Mouse (Mus musculus) cortical plate, adult 2 months (tissue): ENCODE results near the gene Gstm6. TPM values are rescaled to one million over a fixed set of nuclear protein-coding genes. Genes with fewer than 3 reads are reported as not detected.

Experiments used
- H3K27ac ChIP-seq: fragments of 200-500 bp; 2 replicates; pipeline ENCODE4 v1.5.1; 2012; ENCODE audit warnings: low read length, control low read depth, inconsistent platforms; ENCODE audit not compliant: insufficient read depth
- H3K4me1 ChIP-seq: fragments of 200-500 bp; 2 replicates; pipeline ENCODE4 v1.6.1; 2011; ENCODE audit warnings: low read length; ENCODE audit not compliant: control insufficient read depth, insufficient read depth
- H3K4me3 ChIP-seq: fragments of 200-500 bp; 2 replicates; pipeline ENCODE4 v1.5.1; 2011; ENCODE audit warnings: mild to moderate bottlenecking, low read length, control low read depth; ENCODE audit not compliant: insufficient read depth
- CTCF ChIP-seq: fragments of 200-500 bp; IDR thresholded peaks from 2 replicates; pipeline ENCODE4 v1.5.1; 2011; ENCODE audit warnings: mild to moderate bottlenecking, control low read depth, low read length; ENCODE audit not compliant: insufficient read depth; ENCODE audit errors: extremely low read depth
- POLR2A ChIP-seq: fragments of 200-500 bp; IDR thresholded peaks from 2 replicates; pipeline ENCODE4 v1.6.1; 2011; ENCODE audit warnings: mild to moderate bottlenecking, low read length, control low read depth; ENCODE audit not compliant: insufficient read depth; ENCODE audit errors: extremely low read depth
- polyA plus RNA-seq: library from polyadenylated mRNA; depleted of rRNA; stranded (reverse); fragments of >200 nt; gene quantifications from 2 replicates; pipeline ENCODE4 v1.2.3, GENCODE M21; 2012

The Gstm6 gene
- polyA plus RNA-seq, 1 experiment: 5.4 TPM

DNA sequence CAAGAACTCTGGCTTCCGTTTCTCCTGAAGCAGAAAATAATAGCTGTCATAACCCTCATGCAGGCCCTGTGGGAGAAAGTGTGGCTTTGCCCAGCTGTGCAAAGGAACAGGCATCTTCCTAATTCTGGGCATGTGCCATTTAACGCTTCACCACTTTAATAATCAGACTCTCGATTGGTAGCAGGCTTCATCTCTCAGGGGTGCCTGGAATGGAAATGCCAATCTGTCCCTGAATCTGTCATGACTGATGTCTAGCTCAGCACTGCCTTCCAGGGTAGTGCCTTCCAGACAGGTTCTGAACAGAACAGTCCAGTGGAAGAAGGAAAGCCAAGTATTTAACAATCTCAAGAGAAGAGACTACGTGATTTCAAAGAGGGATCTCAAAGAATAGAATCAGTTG, 2.3 kb downstream of the Gstm6 start:
- no peak overlapping the region for H3K27ac ChIP-seq
- H3K4me3 ChIP-seq: no peak overlapping the region
- peaks cover 7% of the 10 kb centered on the region for H3K4me1 ChIP-seq
- TF ChIP-seq POLR2A (no peak), CTCF (no peak)

DNA sequence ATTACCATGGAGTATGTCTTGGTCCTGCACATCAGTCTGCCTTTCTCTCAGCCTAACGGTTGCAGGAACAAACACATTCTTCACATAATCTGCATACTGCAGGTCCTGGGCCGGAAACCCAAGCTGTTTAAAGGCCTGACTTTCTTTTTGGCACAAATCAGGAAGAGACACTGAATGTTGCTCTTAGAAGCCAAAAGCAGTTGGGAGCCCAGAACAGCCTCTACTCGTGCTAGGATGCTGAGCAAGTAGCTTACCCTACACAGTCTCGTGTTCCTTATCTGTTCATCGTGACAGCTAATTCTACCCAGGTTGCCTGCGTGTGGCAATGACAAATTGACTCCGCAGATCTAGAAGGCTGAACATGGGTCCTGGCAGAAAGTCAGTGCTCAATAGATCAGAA, 3.0 kb downstream of the Gstm6 start:
- TF ChIP-seq POLR2A: no peak
- TF ChIP-seq CTCF: no peak
- H3K4me3 ChIP-seq: no peak overlapping the region
- H3K27ac ChIP-seq: peak overlapping the region; percentile 15; the same call in 1 of the 2 replicates
- H3K4me1 ChIP-seq: peaks cover 7% of the 10 kb centered on the region

DNA sequence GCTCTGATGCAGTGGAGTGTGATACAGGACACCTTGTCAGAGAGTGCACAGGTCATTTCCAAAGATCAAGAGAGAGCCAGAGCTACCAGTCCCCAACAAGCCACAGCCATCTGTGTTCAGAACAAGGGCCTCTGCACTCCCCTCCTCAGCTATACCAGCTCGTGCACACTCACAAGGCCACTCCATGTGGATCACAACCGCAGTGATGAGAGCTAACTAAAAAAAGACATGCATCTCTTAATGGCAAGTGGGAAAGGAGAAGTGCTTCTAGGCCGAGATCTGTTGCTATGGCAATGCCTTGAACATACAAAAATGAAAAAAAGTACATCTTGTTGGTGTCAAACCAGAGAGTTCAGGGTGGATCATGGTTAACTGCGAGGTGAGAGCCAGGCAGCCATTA, 3.7 kb downstream of the Gstm6 start:
- no peak overlapping the region for H3K4me3 ChIP-seq
- peak overlapping the region; percentile 21; the same call in 1 of the 2 replicates for H3K27ac ChIP-seq
- peaks cover 7% of the 10 kb centered on the region for H3K4me1 ChIP-seq
- TF ChIP-seq POLR2A: no peak
- no peak for TF ChIP-seq CTCF

DNA sequence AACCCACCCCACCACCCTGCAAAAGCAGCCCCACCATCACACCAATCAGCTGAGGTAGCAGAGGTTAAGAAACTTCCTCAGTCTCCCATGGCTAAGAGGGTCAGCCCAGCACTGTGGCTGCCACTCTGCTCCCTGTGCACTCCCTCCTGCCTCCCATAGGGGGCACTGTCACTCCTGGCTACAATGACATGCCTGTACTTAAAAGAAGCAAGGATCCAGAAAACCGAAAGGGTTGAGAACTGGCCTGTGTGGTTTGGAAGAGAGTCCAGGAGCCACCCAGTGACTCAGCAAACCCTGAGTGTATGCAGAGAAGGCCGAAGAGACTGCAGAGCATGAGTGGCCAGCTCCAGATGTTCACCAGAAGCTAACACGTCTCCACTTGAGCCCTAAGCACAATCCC, 4.1 kb downstream of the Gstm6 start:
- H3K27ac ChIP-seq: 0 out of 2 replicates have a peak overlapping the region, but pooled peaks have one; percentile 21
- no peak overlapping the region for H3K4me3 ChIP-seq
- TF ChIP-seq CTCF (peak; percentile 79), POLR2A (no peak)
- peaks cover 7% of the 10 kb centered on the region for H3K4me1 ChIP-seq

DNA sequence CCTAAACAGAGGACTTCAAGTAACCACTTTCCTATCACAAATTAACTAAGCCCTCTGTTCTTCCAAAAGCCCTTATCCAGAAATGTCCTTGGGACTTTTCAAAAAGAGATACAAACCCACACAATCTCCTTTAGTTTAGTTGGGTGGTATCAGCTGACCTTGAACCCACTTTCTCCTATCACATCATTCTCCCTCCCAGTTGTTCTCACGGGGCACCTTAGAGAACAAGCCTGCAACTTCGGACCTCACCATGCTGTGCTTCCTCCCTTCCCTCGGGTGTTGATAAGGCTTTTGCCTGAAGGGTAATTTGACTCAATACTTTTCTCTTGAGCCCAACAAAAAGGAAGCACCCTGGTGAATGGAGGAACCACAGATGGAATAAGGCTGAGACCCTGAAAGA, 7.7 kb downstream of the Gstm6 start:
- Histone ChIP-seq H3K4me3 (no peak overlapping the region), H3K27ac (no peak overlapping the region), H3K4me1 (peaks cover 9% of the 10 kb centered on the region)
- TF ChIP-seq CTCF (no peak), POLR2A (no peak)

DNA sequence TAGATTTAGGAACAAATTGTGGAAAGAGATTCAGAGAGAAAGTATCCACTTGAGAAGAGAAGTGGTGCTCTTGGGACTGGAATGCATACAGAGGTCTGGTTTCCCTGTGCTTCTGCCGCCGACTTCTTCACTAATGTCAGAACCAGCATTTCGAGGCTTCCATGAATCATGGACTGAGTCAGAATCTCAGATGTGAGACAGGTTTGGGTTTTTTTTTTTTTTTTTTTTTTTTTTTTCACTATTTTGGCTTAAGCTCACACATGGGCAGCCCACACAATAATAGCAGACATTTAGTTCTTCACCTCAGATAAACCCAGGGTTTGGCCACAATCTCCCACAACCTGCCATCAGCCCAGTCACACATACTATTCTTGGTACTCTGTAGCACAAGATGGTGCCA, 8.3 kb downstream of the Gstm6 start:
- Histone ChIP-seq H3K4me3 (no peak overlapping the region), H3K27ac (no peak overlapping the region), H3K4me1 (peaks cover 7% of the 10 kb centered on the region)
- no peak for TF ChIP-seq POLR2A
- no peak for TF ChIP-seq CTCF

DNA sequence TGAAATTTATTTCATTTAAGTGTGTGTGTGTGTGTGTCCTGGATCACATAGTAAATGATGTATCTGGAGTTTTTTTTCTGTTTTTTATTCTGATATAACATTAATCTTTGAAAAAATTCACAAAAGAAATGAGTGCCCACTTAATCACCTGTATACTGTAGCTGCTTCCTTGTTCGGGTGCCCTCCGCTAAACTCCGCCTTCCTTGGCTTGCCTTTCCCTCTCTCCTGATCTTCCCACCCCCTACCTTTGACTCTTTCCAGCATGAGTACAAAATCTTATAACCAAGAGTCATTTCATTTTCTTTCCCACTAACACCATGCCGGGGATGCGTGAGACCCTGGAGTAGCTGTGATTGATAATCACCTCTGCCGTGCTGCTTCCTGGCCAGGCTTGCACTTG, 11.4 kb downstream of the Gstm6 start:
- no peak for TF ChIP-seq CTCF
- no peak for TF ChIP-seq POLR2A
- H3K4me3 ChIP-seq: no peak overlapping the region
- H3K4me1 ChIP-seq: peaks cover 2% of the 10 kb centered on the region; the same call in 1 of the 2 replicates
- no peak overlapping the region for H3K27ac ChIP-seq

DNA sequence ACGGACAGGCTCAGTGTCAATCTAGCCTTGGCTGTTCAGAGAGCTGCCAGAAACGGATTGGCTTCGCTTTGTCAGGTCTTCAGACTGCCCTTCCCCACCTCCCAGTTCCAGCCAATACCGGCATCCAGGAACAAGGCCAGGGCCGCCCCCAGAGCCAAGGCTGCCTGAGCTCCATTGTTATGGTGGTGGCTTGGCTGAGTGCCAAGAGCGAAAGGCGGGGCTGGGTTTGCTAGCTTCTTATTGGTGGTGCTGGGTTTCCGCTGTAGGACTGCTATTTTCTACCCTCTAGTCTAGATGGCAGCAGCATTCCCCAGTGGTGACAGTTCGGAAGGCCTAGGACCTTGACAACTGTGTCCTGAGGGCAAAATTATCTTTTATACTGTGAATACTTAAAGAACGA, 11.9 kb downstream of the Gstm6 start, which contains the start of gene Gstm7:
Gene Gstm7 (minus strand): TSS at position 148 of the 400 bp plus-strand sequence.
- H3K27ac ChIP-seq: peak within 1 kb of the TSS; percentile 16; the same call in 1 of the 2 replicates
- H3K4me1 ChIP-seq: peaks cover 2% of the 10 kb centered on the region; the same call in 1 of the 2 replicates
- TF ChIP-seq CTCF: peak; percentile 27; the same call in 1 of the 2 replicates
- no peak for TF ChIP-seq POLR2A
- peak within 1 kb of the TSS; percentile 18 for H3K4me3 ChIP-seq

DNA sequence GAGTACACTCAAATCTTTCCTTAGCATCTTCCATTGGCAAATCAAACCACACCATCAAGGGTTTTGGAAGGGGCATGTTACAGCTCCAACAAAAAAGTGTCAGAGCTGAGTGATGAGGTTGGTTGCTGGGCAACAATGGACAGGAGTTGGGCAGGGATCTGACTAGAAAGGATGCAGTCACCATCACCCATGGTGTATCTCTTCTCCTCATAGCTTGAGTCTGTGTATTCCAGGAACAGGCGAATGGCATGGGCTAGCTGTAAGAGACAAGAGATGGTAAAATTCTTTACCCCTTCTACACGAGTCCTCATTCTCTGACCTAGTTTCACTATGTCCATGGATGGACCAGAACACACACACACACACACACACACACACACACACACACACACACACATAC, 12.4 kb downstream of the Gstm6 start:
- TF ChIP-seq CTCF (no peak), POLR2A (no peak)
- Histone ChIP-seq H3K27ac (peak overlapping the region; percentile 16; the same call in 1 of the 2 replicates), H3K4me1 (peaks cover 2% of the 10 kb centered on the region; the same call in 1 of the 2 replicates), H3K4me3 (peak overlapping the region; percentile 18)

DNA sequence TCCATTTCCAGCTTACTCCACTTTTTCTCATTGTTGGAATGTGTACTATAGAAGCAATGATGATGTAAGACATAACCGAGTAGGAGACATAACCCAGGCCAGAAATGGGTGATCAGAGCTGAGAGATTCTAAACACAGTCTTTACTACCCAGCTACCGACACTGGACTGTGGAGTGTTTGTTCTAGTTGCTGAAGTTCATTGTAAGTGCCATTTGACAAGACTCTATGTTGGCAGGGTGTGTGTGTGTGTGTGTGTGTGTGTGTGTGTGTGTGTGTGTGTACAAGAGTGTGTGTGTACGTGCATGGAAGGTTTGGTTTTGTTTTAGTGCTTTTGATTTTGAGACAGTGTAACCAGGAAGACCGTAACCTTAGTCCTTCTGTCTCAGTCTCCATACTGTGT, 13.8 kb downstream of the Gstm6 start:
- no peak for TF ChIP-seq POLR2A
- no peak for TF ChIP-seq CTCF
- Histone ChIP-seq H3K4me3 (no peak overlapping the region), H3K4me1 (peaks cover 2% of the 10 kb centered on the region; the same call in 1 of the 2 replicates), H3K27ac (no peak overlapping the region)
